Mouse (Mus musculus): ENCODE results near the gene Zfp978. TPM values are rescaled to one million over a fixed set of nuclear protein-coding genes. Genes with fewer than 3 reads are reported as not detected.
A peak's percentile ranks its signal among the peaks of the same experiment; 100 is the strongest.
"Not testable (repeated sequence)": the region's sequence is repeated elsewhere in the genome, so short reads cannot be mapped to it uniquely, and the experiment has no call there.

The Zfp978 gene
- polyA plus RNA-seq, 1 experiment from 2014 or later, result not detected

DNA sequence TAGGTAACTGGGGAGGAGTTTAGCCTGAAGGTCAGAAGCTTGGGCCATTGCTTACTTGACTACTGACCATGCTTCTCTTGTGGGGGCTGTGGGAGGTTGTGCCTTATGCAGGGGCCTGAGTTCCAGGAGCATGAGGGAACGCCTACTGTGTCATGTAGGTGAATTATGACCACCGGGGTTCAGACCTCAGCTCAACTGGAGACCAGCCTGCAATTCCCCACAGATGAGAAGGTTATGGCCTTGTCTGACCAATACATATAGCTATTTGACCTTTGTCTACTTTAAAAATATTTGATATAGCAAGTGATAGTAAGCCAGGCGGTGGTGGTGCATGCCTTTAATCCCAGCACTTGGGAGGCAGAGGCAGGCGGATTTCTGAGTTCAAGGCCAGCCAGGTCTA lies 22.1 kb downstream of the Zfp978 start:
- 83% methylated on average over 2 of the region's 4 CpGs for WGBS
- H3K4me1 ChIP-seq (ENCODE audit: control insufficient read depth, insufficient read depth, low read length); H3K36me3 ChIP-seq (ENCODE audit: control insufficient read depth, insufficient read depth, low read length); H3K27ac ChIP-seq (ENCODE audit: low read length); H3K9ac ChIP-seq (ENCODE audit: low read length); H3K4me3 ChIP-seq (replicated peaks; ENCODE audit: low read length); H3K27me3 ChIP-seq (ENCODE audit: control insufficient read depth, insufficient read depth, low read length); H3K4me2 ChIP-seq (ENCODE audit: low read depth, low read length); ATAC-seq (ENCODE audit: insufficient read depth, low FRiP score); H3K9me3 ChIP-seq (replicated peaks; ENCODE audit: control insufficient read depth, low read length): not testable (repeated sequence)

DNA sequence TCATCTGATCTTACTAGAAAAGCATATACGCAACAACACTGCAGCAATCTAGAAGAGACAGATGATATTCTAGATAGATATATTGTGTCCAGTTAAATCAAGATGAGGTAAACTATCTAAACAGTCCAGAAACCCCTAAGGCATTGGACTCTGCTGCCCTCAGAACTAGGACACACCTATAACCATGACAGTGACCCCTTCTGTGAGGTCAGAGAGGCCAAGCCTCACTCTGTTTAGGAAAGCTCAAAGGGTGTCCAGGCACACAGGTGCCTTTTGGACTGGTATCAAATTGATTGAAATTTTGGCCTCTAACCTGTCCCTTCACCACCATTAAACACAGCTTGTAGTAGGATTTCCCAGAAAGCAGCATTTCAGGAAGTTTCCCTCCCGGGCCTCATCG lies 36.1 kb downstream of the Zfp978 start:
- not testable (repeated sequence) for H3K36me3 ChIP-seq (ENCODE audit: control insufficient read depth, insufficient read depth, low read length); H3K9ac ChIP-seq (ENCODE audit: low read length); H3K4me3 ChIP-seq (replicated peaks; ENCODE audit: low read length); H3K4me1 ChIP-seq (ENCODE audit: control insufficient read depth, insufficient read depth, low read length); H3K27ac ChIP-seq (ENCODE audit: low read length); H3K4me2 ChIP-seq (ENCODE audit: low read depth, low read length); ATAC-seq (ENCODE audit: insufficient read depth, low FRiP score); H3K27me3 ChIP-seq (ENCODE audit: control insufficient read depth, insufficient read depth, low read length)
- peaks cover 21% of the 10 kb centered on the region for H3K9me3 ChIP-seq (replicated peaks; ENCODE audit: control insufficient read depth, low read length)
- 98% methylated on average over 3 of the region's 3 CpGs for WGBS

DNA sequence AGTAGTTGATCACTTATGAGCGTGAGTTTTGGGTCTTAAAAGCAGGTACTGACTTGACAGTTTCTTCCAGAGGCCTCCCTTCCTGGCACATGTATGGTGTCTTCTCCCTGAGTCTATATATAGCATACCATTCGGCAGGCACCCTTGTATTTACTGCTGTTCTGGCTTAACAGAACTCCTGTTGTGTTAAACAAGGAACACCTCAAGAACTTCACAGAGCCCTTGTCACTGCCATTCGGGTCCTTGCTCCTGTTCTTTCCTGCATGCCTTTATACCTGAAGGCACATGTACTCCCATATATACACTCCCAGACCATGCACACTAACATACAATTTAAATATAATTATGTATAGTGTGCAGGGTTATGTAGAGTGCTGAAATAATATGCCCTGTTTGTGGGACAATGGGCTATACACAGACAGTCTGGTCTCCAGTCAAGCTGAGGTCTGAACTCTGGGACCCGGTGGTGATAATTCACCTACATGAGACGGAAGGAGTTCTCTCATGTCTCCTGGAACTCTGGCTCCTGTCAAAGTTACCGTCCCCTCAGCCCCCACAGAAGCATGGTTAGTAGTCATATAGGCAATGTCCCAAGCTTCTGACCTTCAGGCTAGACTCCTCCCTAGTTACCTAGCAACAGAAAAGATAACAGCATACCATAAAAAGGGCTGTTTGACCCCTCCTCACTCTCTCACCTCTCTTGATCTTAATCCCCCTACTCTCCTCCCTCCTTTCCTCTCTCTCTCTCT lies 37.0 kb downstream of the Zfp978 start:
- H3K27ac ChIP-seq (ENCODE audit: low read length); ATAC-seq (ENCODE audit: insufficient read depth, low FRiP score); H3K27me3 ChIP-seq (ENCODE audit: control insufficient read depth, insufficient read depth, low read length); H3K9ac ChIP-seq (ENCODE audit: low read length); H3K4me3 ChIP-seq (replicated peaks; ENCODE audit: low read length); H3K36me3 ChIP-seq (ENCODE audit: control insufficient read depth, insufficient read depth, low read length); H3K4me2 ChIP-seq (ENCODE audit: low read depth, low read length); H3K4me1 ChIP-seq (ENCODE audit: control insufficient read depth, insufficient read depth, low read length): not testable (repeated sequence)
- H3K9me3 ChIP-seq (replicated peaks; ENCODE audit: control insufficient read depth, low read length), result peaks cover 22% of the 10 kb centered on the region
- WGBS, result 76% methylated on average over 6 of the region's 6 CpGs

DNA sequence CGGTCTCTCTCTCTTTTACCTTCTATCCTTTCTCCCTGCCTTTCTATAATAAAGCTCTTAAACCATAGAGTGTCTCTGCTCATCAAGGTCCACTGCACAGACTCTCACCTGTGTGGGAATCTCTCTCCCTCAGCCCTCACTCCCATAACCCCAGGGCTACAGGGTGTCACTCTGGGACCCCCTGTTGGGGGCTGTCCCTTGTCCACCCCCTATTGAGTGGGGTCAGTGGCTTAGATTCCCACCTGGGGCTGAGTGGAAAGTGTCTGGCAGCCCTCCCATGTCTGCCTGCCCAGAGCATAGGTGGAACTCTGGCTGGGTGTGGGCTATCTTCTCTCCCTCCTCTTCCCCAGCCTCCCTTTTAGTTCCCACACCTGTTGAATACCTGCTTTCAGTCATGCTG lies 37.6 kb downstream of the Zfp978 start:
- ATAC-seq (ENCODE audit: insufficient read depth, low FRiP score); H3K4me1 ChIP-seq (ENCODE audit: control insufficient read depth, insufficient read depth, low read length); H3K27me3 ChIP-seq (ENCODE audit: control insufficient read depth, insufficient read depth, low read length); H3K4me3 ChIP-seq (replicated peaks; ENCODE audit: low read length); H3K27ac ChIP-seq (ENCODE audit: low read length); H3K36me3 ChIP-seq (ENCODE audit: control insufficient read depth, insufficient read depth, low read length); H3K4me2 ChIP-seq (ENCODE audit: low read depth, low read length); H3K9ac ChIP-seq (ENCODE audit: low read length): not testable (repeated sequence)
- WGBS, result 97% methylated on average over 1 of the region's 1 CpGs
- peaks cover 27% of the 10 kb centered on the region for H3K9me3 ChIP-seq (replicated peaks; ENCODE audit: control insufficient read depth, low read length)

DNA sequence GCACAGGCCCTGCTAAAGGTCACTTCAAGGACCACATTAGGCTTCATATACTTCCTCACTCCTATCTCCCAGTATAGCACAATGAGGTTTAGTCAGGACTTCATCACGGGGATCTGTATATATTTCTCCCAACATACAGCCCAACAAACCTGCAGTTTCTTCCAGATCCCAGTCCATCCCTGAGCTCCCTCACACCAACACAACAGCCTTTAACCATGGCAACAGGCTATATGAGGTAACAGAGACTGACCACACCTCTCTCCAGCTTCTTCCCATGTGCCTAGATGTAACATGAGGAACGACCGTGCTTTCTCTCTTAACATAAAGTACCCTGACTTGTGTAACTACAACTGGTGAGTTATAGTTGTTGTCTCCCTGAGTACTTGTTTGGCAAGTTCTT lies 38.4 kb downstream of the Zfp978 start:
- ATAC-seq (ENCODE audit: insufficient read depth, low FRiP score), result not testable (repeated sequence)
- peaks cover 35% of the 10 kb centered on the region for H3K9me3 ChIP-seq (replicated peaks; ENCODE audit: control insufficient read depth, low read length)

DNA sequence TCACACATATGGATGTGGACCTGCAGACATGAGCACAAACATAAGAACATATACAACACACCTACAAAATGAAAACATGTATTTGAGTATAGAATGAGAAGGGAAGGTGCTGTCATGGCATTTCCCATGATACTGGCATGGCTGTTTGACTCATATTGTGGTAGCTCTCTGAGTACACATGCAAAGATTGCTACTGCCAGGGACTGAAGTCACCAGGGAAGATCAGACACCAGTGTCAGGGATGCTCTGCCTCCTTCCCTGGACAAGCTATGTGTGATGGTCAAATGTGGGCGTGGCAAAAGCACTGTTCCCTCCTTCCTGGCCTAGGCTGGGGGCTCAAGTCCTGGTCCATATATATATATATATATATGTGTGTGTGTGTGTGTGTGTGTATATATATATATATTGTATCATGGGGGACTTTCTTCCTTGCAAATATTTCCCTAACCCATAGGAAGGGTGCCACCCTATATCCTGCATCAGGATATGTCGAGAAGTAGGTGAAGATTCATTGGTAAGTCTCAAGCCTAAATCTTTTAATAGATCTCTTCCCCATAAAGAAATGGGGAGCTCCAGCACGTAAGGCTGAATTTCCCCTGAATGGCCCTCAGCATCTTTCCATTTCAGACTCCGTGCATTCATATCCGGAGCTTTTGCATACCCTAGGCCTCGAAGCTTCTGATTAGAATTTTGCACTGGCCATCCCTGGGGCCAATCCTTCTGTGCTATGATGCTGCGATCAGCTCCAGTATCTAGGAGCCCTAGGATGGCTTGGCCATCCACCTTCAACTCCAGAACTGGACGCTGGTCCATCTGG lies 39.1 kb downstream of the Zfp978 start:
- not testable (repeated sequence) for H3K9ac ChIP-seq (ENCODE audit: low read length); H3K27me3 ChIP-seq (ENCODE audit: control insufficient read depth, insufficient read depth, low read length); H3K27ac ChIP-seq (ENCODE audit: low read length); H3K36me3 ChIP-seq (ENCODE audit: control insufficient read depth, insufficient read depth, low read length); H3K4me1 ChIP-seq (ENCODE audit: control insufficient read depth, insufficient read depth, low read length); H3K4me2 ChIP-seq (ENCODE audit: low read depth, low read length); H3K4me3 ChIP-seq (replicated peaks; ENCODE audit: low read length)
- 83% methylated on average over 8 of the region's 8 CpGs for WGBS
- ATAC-seq (ENCODE audit: insufficient read depth, low FRiP score), result peak; percentile 34; the same call in 1 of the 2 replicates
- H3K9me3 ChIP-seq (replicated peaks; ENCODE audit: control insufficient read depth, low read length), result peaks cover 36% of the 10 kb centered on the region

More for the DNA sequence above, 38.4 kb downstream of the Zfp978 start:
- H3K4me3 ChIP-seq (replicated peaks; ENCODE audit: low read length); H3K27ac ChIP-seq (ENCODE audit: low read length); H3K4me2 ChIP-seq (ENCODE audit: low read depth, low read length); H3K27me3 ChIP-seq (ENCODE audit: control insufficient read depth, insufficient read depth, low read length); H3K9ac ChIP-seq (ENCODE audit: low read length); H3K36me3 ChIP-seq (ENCODE audit: control insufficient read depth, insufficient read depth, low read length); H3K4me1 ChIP-seq (ENCODE audit: control insufficient read depth, insufficient read depth, low read length): not testable (repeated sequence)
- WGBS, result 75% methylated on average over 3 of the region's 3 CpGs

DNA sequence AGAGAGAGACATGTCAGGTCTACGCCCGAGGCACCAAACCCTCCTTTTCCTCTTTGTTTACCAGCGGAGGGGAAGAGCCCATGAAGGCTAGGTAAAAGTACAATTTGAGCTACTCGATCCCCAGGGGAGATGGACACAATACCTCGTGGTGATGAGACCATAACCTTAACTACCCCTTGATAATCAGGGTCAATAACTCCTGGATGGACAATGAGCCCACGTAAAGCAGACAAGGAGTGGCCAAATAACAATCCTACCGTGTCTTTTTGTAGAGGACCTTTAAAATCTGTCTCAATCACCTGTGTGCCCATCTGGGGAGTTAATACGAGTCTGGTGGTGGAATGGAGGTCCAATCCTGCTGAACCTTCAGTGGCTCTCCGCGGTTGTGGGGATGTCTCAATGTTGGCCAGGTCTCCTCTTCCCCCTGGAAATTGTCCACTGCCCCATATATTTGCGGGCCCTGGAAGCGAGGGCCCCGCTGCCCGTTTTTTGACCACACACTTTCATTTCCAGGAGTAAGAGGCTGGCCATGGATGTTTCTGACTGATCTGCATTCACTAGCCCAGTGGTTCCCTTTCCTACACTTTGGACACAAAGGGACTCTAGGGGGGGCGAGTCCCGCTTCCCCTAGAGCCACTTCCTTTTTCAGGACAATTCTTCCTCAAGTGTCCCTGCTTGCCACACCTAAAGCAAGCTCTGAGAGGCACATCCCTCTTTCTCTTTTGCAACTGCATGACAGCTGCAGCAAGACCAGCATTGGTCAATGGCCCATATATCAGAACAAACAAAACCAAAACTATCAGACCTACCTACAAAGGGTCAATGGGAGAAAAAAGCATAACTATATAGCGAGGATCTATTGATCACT lies 40.0 kb downstream of the Zfp978 start:
- not testable (repeated sequence) for H3K36me3 ChIP-seq (ENCODE audit: control insufficient read depth, insufficient read depth, low read length); H3K27me3 ChIP-seq (ENCODE audit: control insufficient read depth, insufficient read depth, low read length); H3K27ac ChIP-seq (ENCODE audit: low read length); H3K4me2 ChIP-seq (ENCODE audit: low read depth, low read length); H3K4me1 ChIP-seq (ENCODE audit: control insufficient read depth, insufficient read depth, low read length); H3K4me3 ChIP-seq (replicated peaks; ENCODE audit: low read length); ATAC-seq (ENCODE audit: insufficient read depth, low FRiP score); H3K9ac ChIP-seq (ENCODE audit: low read length)
- WGBS, result 79% methylated on average over 15 of the region's 17 CpGs
- H3K9me3 ChIP-seq (replicated peaks; ENCODE audit: control insufficient read depth, low read length), result peaks cover 36% of the 10 kb centered on the region

DNA sequence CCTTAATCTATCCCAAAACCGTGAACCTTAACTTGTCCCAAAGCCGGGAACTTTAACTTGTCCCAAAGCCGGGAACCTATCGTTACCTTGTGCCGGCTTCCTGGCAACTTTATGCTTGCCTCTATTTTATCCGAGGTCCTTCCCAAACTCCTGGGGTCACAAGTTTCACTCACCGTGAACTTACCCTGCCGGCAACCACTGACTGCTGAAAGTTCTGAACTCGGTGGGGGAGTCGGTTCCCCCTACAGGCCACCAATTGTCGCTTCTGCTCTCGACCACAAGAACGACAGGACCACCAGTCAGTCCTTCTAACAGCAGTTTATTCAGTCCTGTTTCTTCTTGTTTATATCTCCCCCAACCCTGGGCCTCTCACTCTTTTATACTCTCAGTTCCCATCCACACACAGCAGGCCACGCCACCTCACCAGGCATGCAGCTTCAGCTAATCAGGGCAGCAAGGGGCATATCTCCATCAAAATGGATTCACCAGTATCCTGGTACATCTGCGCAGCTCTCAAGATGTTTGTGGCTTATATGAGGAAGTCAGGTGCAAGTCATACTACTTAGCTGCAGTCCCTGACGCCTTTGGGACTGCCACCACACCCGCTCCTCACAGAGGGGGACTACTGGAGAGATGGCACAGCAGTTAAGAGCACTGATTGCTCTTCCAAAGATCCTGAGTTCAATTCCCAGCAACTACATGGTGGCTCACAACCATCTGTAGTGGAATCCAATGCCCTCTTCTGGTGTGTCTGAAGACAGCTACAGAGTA lies 40.8 kb downstream of the Zfp978 start:
- 78% methylated on average over 17 of the region's 17 CpGs for WGBS
- H3K27me3 ChIP-seq (ENCODE audit: control insufficient read depth, insufficient read depth, low read length); H3K27ac ChIP-seq (ENCODE audit: low read length); H3K4me2 ChIP-seq (ENCODE audit: low read depth, low read length); H3K4me3 ChIP-seq (replicated peaks; ENCODE audit: low read length); H3K4me1 ChIP-seq (ENCODE audit: control insufficient read depth, insufficient read depth, low read length); H3K36me3 ChIP-seq (ENCODE audit: control insufficient read depth, insufficient read depth, low read length); ATAC-seq (ENCODE audit: insufficient read depth, low FRiP score); H3K9ac ChIP-seq (ENCODE audit: low read length): not testable (repeated sequence)
- H3K9me3 ChIP-seq (replicated peaks; ENCODE audit: control insufficient read depth, low read length), result peaks cover 36% of the 10 kb centered on the region
